Mouse (Mus musculus) lung, postnatal 0 days (tissue): ENCODE measurements at regions not wholly inside any gene's neighbourhood (a gene's known extent, or its start where the extent isn't known, plus 50 kb on each side); places are given as distances from the start of the nearest gene placed in this dataset.

Source experiments
- CTCF ChIP-seq: IDR thresholded peaks from 2 replicates; pipeline ENCODE4 v1.5.1; 2016; ENCODE audit warnings: antibody characterized with exemption, mild to moderate bottlenecking
- EP300 ChIP-seq: IDR thresholded peaks from 2 replicates; pipeline ENCODE4 v1.6.1; 2016; ENCODE audit warnings: antibody characterized with exemption, mild to moderate bottlenecking, control low read depth

DNA sequence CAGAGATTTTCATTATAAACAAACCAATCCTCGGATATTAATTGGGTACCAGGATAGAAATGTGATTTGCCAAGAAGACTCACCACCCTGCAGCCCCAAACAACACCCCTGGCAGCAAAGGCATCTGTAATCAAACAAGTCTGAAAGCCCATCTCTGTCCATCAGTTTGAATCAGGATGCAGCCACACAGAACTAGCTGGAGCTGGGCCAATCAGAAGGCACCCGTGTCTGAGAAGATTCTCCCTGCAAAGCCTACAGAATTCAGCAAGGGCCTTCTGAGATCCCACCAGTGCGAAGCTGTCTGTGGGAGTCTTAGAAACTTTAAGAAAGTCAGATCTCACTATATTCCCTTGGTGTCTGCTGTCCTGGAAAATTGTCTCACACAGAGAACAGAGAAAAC is 404.5 kb downstream of the Sox11 start:
- no peak for TF ChIP-seq CTCF
- TF ChIP-seq EP300: no peak
